Mouse (Mus musculus) forelimb bud, embryonic 11.5 days (tissue): ENCODE measurements around the gene Plekhh3.
"Not testable (repeated sequence)": the region's sequence is repeated elsewhere in the genome, so short reads cannot be mapped to it uniquely, and the experiment has no call there.

Experiments used
- DNase-seq: peaks from one replicate; pipeline ENCODE4 v3.0.0-alpha.2; 2012; ENCODE audit warnings: low read depth, low spot score

Plekhh3 gene

GRCm38 (mm10) chr11:101171721-101172433 lies 726 bp upstream of the Plekhh3 start:
- peak; percentile 72 for DNase-seq

- no peak for DNase-seq
These were observed 769 bp downstream of the Plekhh3 start, which contains the start of gene Cntnap1 for GRCm38 (mm10) chr11:101170354-101170810. Gene Cntnap1, plus strand, starts transcription at chr11:101170523.

- DNase-seq: no peak
These were observed 1.6 kb downstream of the Plekhh3 start for GRCm38 (mm10) chr11:101169301-101170107.

- DNase-seq: no peak
These were observed 2.7 kb downstream of the Plekhh3 start for GRCm38 (mm10) chr11:101168301-101168980.

GRCm38 (mm10) chr11:101167963-101168300 lies 3.2 kb downstream of the Plekhh3 start:
- no peak for DNase-seq

GRCm38 (mm10) chr11:101167211-101167962 lies 3.8 kb downstream of the Plekhh3 start:
- no peak for DNase-seq

- DNase-seq: no peak
These were observed 4.8 kb downstream of the Plekhh3 start for GRCm38 (mm10) chr11:101166357-101166756.

GRCm38 (mm10) chr11:101164677-101165580 lies 6.2 kb downstream of the Plekhh3 start:
- no peak for DNase-seq

GRCm38 (mm10) chr11:101164351-101164665 lies 6.8 kb downstream of the Plekhh3 start:
- DNase-seq: no peak

- no peak for DNase-seq
These were observed 7.4 kb downstream of the Plekhh3 start for GRCm38 (mm10) chr11:101163476-101164350.

GRCm38 (mm10) chr11:101162772-101163171 lies 8.4 kb downstream of the Plekhh3 start:
- DNase-seq: no peak

- no peak for DNase-seq
These were observed 8.8 kb downstream of the Plekhh3 start for GRCm38 (mm10) chr11:101162301-101162700.

- DNase-seq: no peak
These were observed 9.6 kb downstream of the Plekhh3 start for GRCm38 (mm10) chr11:101161551-101161950.

GRCm38 (mm10) chr11:101160981-101161505 lies 10.1 kb downstream of the Plekhh3 start:
- DNase-seq: not testable (repeated sequence)

- DNase-seq: not testable (repeated sequence)
These were observed 11.0 kb downstream of the Plekhh3 start for GRCm38 (mm10) chr11:101160151-101160550.

GRCm38 (mm10) chr11:101155728-101156371 lies 15.3 kb downstream of the Plekhh3 start, which contains the start of gene Tubg2:
Gene Tubg2, plus strand, starts transcription at chr11:101155907.
- peak; percentile 67 for DNase-seq

- no peak for DNase-seq
These were observed 16.0 kb downstream of the Plekhh3 start for GRCm38 (mm10) chr11:101155151-101155550.

GRCm38 (mm10) chr11:101154648-101155047 lies 16.5 kb downstream of the Plekhh3 start:
- DNase-seq: no peak

- no peak for DNase-seq
These were observed 18.3 kb downstream of the Plekhh3 start for GRCm38 (mm10) chr11:101152825-101153224.
